Mouse (Mus musculus) megakaryocyte, embryonic 14.5 days (primary cell): Measurements from ENCODE around the gene Washc3.

Experiments
- FLI1 ChIP-seq: IDR thresholded peaks from 2 replicates; pipeline ENCODE4 v1.6.1; 2012; ENCODE audit warnings: low read length, inconsistent platforms, mixed read lengths
- GATA1 ChIP-seq: IDR thresholded peaks from 3 replicates; pipeline ENCODE4 v1.6.1; 2012; ENCODE audit warnings: mixed read lengths, low read length, inconsistent platforms, borderline replicate concordance

GRCm38 (mm10) chr10:88244681-88245080 lies 43.8 kb downstream of the Washc3 start:
- no peak for TF ChIP-seq FLI1
- no peak for TF ChIP-seq GATA1
